Mouse (Mus musculus): ENCODE measurements at regions not wholly inside any gene's neighbourhood (a gene's known extent, or its start where the extent isn't known, plus 50 kb on each side); places are given as distances from the start of the nearest gene placed in this dataset.

GRCm38 (mm10) chr3:143732966-143733725, 471.9 kb downstream of the Lmo4 start:
- Histone ChIP-seq H3K4me1 (no peaks in the 10 kb centered on the region), H3K36me3 (no peaks in the 10 kb centered on the region), H3K9me3 (no peaks in the 10 kb centered on the region), H3K4me3 (no peak overlapping the region), H3K27me3 (ENCODE audit: insufficient read depth, poor library complexity, severe bottlenecking) (no peaks in the 10 kb centered on the region), H3K27ac (no peak overlapping the region)
- 79% methylated on average over 8 of the region's 8 CpGs for WGBS
- no peak for DNase-seq (ENCODE audit: low spot score)

- DNase-seq (ENCODE audit: low spot score), result no peak
- Histone ChIP-seq H3K4me1 (no peaks in the 10 kb centered on the region), H3K27me3 (ENCODE audit: insufficient read depth, poor library complexity, severe bottlenecking) (no peaks in the 10 kb centered on the region), H3K4me3 (no peak overlapping the region), H3K9me3 (no peaks in the 10 kb centered on the region), H3K36me3 (no peaks in the 10 kb centered on the region), H3K27ac (no peak overlapping the region)
- 84% methylated on average over 8 of the region's 8 CpGs for WGBS
These were observed 475.4 kb downstream of the Lmo4 start for GRCm38 (mm10) chr3:143729473-143730076.

GRCm38 (mm10) chr3:143722571-143722970, 482.4 kb downstream of the Lmo4 start:
- Histone ChIP-seq H3K36me3 (no peaks in the 10 kb centered on the region), H3K27ac (no peak overlapping the region), H3K9me3 (no peaks in the 10 kb centered on the region), H3K4me1 (no peaks in the 10 kb centered on the region), H3K4me3 (no peak overlapping the region), H3K27me3 (ENCODE audit: insufficient read depth, poor library complexity, severe bottlenecking) (no peaks in the 10 kb centered on the region)
- DNase-seq (ENCODE audit: low spot score), result no peak
- WGBS, result 83% methylated on average over 2 of the region's 2 CpGs

GRCm38 (mm10) chr3:143722082-143722481, 482.9 kb downstream of the Lmo4 start:
- H3K4me3 ChIP-seq, result no peak overlapping the region
- H3K4me1 ChIP-seq, result no peaks in the 10 kb centered on the region
- DNase-seq (ENCODE audit: low spot score), result no peak
- H3K36me3 ChIP-seq, result no peaks in the 10 kb centered on the region
- WGBS, result 84% methylated on average over 3 of the region's 3 CpGs
- no peaks in the 10 kb centered on the region for H3K27me3 ChIP-seq (ENCODE audit: insufficient read depth, poor library complexity, severe bottlenecking)
- H3K9me3 ChIP-seq, result no peaks in the 10 kb centered on the region
- no peak overlapping the region for H3K27ac ChIP-seq

GRCm38 (mm10) chr3:143713183-143713582, 491.8 kb downstream of the Lmo4 start:
- DNase-seq (ENCODE audit: low spot score), result no peak
- WGBS, result 88% methylated on average over 2 of the region's 2 CpGs
- Histone ChIP-seq H3K27me3 (ENCODE audit: insufficient read depth, poor library complexity, severe bottlenecking) (no peaks in the 10 kb centered on the region), H3K36me3 (no peaks in the 10 kb centered on the region), H3K9me3 (no peaks in the 10 kb centered on the region), H3K4me1 (no peaks in the 10 kb centered on the region), H3K4me3 (no peak overlapping the region), H3K27ac (no peak overlapping the region)

- DNase-seq (ENCODE audit: low spot score), result no peak
These were observed 494.1 kb downstream of the Lmo4 start for GRCm38 (mm10) chr3:143710805-143711469.

GRCm38 (mm10) chr3:143706679-143707078, 498.3 kb downstream of the Lmo4 start:
- Histone ChIP-seq H3K4me3 (no peak overlapping the region), H3K27me3 (ENCODE audit: insufficient read depth, poor library complexity, severe bottlenecking) (no peaks in the 10 kb centered on the region), H3K27ac (no peak overlapping the region), H3K4me1 (no peaks in the 10 kb centered on the region), H3K9me3 (no peaks in the 10 kb centered on the region), H3K36me3 (no peaks in the 10 kb centered on the region)
- WGBS, result 74% methylated on average over 1 of the region's 1 CpGs
- no peak for DNase-seq (ENCODE audit: low spot score)

More at GRCm38 (mm10) chr3:143710805-143711469, 494.1 kb downstream of the Lmo4 start:
- no peak overlapping the region for H3K4me3 ChIP-seq
- H3K9me3 ChIP-seq, result no peaks in the 10 kb centered on the region
- no peaks in the 10 kb centered on the region for H3K4me1 ChIP-seq
- H3K27ac ChIP-seq, result no peak overlapping the region
- H3K27me3 ChIP-seq (ENCODE audit: insufficient read depth, poor library complexity, severe bottlenecking), result no peaks in the 10 kb centered on the region
- no peaks in the 10 kb centered on the region for H3K36me3 ChIP-seq
- WGBS, result 71% methylated on average over 16 of the region's 16 CpGs

GRCm38 (mm10) chr3:143694817-143695216, 510.2 kb downstream of the Lmo4 start:
- Histone ChIP-seq H3K4me1 (no peaks in the 10 kb centered on the region), H3K36me3 (no peaks in the 10 kb centered on the region), H3K4me3 (no peak overlapping the region), H3K9me3 (no peaks in the 10 kb centered on the region), H3K27ac (no peak overlapping the region), H3K27me3 (ENCODE audit: insufficient read depth, poor library complexity, severe bottlenecking) (no peaks in the 10 kb centered on the region)
- 74% methylated on average over 3 of the region's 3 CpGs for WGBS
- no peak for DNase-seq (ENCODE audit: low spot score)

- Histone ChIP-seq H3K36me3 (no peaks in the 10 kb centered on the region), H3K9me3 (no peaks in the 10 kb centered on the region), H3K4me3 (no peak overlapping the region), H3K27me3 (ENCODE audit: insufficient read depth, poor library complexity, severe bottlenecking) (no peaks in the 10 kb centered on the region), H3K27ac (no peak overlapping the region), H3K4me1 (no peaks in the 10 kb centered on the region)
- no peak for DNase-seq (ENCODE audit: low spot score)
- WGBS, result 82% methylated on average over 2 of the region's 2 CpGs
These were observed 519.3 kb downstream of the Lmo4 start for GRCm38 (mm10) chr3:143685742-143686141.

- no peak for DNase-seq (ENCODE audit: low spot score)
- H3K9me3 ChIP-seq, result no peaks in the 10 kb centered on the region
- no peaks in the 10 kb centered on the region for H3K27me3 ChIP-seq (ENCODE audit: insufficient read depth, poor library complexity, severe bottlenecking)
- H3K36me3 ChIP-seq, result no peaks in the 10 kb centered on the region
- WGBS, result 97% methylated on average over 3 of the region's 3 CpGs
- no peak overlapping the region for H3K27ac ChIP-seq
- no peaks in the 10 kb centered on the region for H3K4me1 ChIP-seq
- no peak overlapping the region for H3K4me3 ChIP-seq
These were observed 526.8 kb downstream of the Lmo4 start for GRCm38 (mm10) chr3:143678186-143678585.

- Histone ChIP-seq H3K4me1 (no peaks in the 10 kb centered on the region), H3K9me3 (no peaks in the 10 kb centered on the region), H3K27me3 (ENCODE audit: insufficient read depth, poor library complexity, severe bottlenecking) (no peaks in the 10 kb centered on the region), H3K36me3 (no peaks in the 10 kb centered on the region), H3K27ac (no peak overlapping the region), H3K4me3 (no peak overlapping the region)
- DNase-seq (ENCODE audit: low spot score), result no peak
- 92% methylated on average over 3 of the region's 3 CpGs for WGBS
These were observed 530.2 kb downstream of the Lmo4 start for GRCm38 (mm10) chr3:143674855-143675254.

GRCm38 (mm10) chr3:143674446-143674845, 530.6 kb downstream of the Lmo4 start:
- DNase-seq (ENCODE audit: low spot score), result no peak
- WGBS, result 84% methylated on average over 7 of the region's 7 CpGs

GRCm38 (mm10) chr3:143662041-143662685, 542.9 kb downstream of the Lmo4 start:
- no peak overlapping the region for H3K4me3 ChIP-seq
- no peak overlapping the region for H3K27ac ChIP-seq
- 81% methylated on average over 5 of the region's 5 CpGs for WGBS
- H3K9me3 ChIP-seq, result no peaks in the 10 kb centered on the region
- no peaks in the 10 kb centered on the region for H3K4me1 ChIP-seq
- no peaks in the 10 kb centered on the region for H3K27me3 ChIP-seq (ENCODE audit: insufficient read depth, poor library complexity, severe bottlenecking)
- DNase-seq (ENCODE audit: low spot score), result no peak
- no peaks in the 10 kb centered on the region for H3K36me3 ChIP-seq

More at GRCm38 (mm10) chr3:143674446-143674845, 530.6 kb downstream of the Lmo4 start:
- Histone ChIP-seq H3K4me3 (no peak overlapping the region), H3K27me3 (ENCODE audit: insufficient read depth, poor library complexity, severe bottlenecking) (no peaks in the 10 kb centered on the region), H3K4me1 (no peaks in the 10 kb centered on the region), H3K27ac (no peak overlapping the region), H3K36me3 (no peaks in the 10 kb centered on the region), H3K9me3 (no peaks in the 10 kb centered on the region)
